Mouse (Mus musculus): ENCODE measurements around the gene Dusp8. TPM values are rescaled to one million over a fixed set of nuclear protein-coding genes. Genes with fewer than 3 reads are reported as not detected.

The Dusp8 gene
- total RNA-seq, 2 experiments from 2014 or later, result 39.7 to 53.5 TPM

GRCm38 (mm10) chr7:142087069-142087652, 8.5 kb downstream of the Dusp8 start:
- intact Hi-C loops (cut with DNase I), result no loop called here
- DNase-seq (ENCODE audit: low spot score), result no peak

GRCm38 (mm10) chr7:142086159-142086905, 9.3 kb downstream of the Dusp8 start:
- no peak for DNase-seq (ENCODE audit: low spot score)
- intact Hi-C loops (cut with DNase I), result no loop called here

GRCm38 (mm10) chr7:142084820-142085219, 10.8 kb downstream of the Dusp8 start:
- intact Hi-C loops (cut with DNase I), result no loop called here
- peak; percentile 62 for DNase-seq (ENCODE audit: low spot score)

GRCm38 (mm10) chr7:142084395-142084794, 11.2 kb downstream of the Dusp8 start:
- no peak for DNase-seq (ENCODE audit: low spot score)
- intact Hi-C loops (cut with DNase I), result no loop called here

GRCm38 (mm10) chr7:142083588-142084317, 11.9 kb downstream of the Dusp8 start:
- intact Hi-C loops (cut with DNase I), result no loop called here
- peak; percentile 66 for DNase-seq (ENCODE audit: low spot score)

- intact Hi-C loops (cut with DNase I), result no loop called here
- DNase-seq (ENCODE audit: low spot score), result no peak
Observed at GRCm38 (mm10) chr7:142082607-142083006, 13.0 kb downstream of the Dusp8 start.

- no peak for DNase-seq (ENCODE audit: low spot score)
- intact Hi-C loops (cut with DNase I), result no loop called here
Observed at GRCm38 (mm10) chr7:142082179-142082578, 13.5 kb downstream of the Dusp8 start.

- DNase-seq (ENCODE audit: low spot score), result no peak
- intact Hi-C loops (cut with DNase I), result no loop called here
Observed at GRCm38 (mm10) chr7:142081736-142082135, 13.9 kb downstream of the Dusp8 start.

- no peak for DNase-seq (ENCODE audit: low spot score)
- intact Hi-C loops (cut with DNase I), result no loop called here
Observed at GRCm38 (mm10) chr7:142080876-142081275, 14.8 kb downstream of the Dusp8 start.

- intact Hi-C loops (cut with DNase I), result no loop called here
- DNase-seq (ENCODE audit: low spot score), result no peak
Observed at GRCm38 (mm10) chr7:142079365-142079764, 16.3 kb downstream of the Dusp8 start.

GRCm38 (mm10) chr7:142077138-142077537, 18.5 kb downstream of the Dusp8 start:
- intact Hi-C loops (cut with DNase I), result no loop called here
- no peak for DNase-seq (ENCODE audit: low spot score)

- intact Hi-C loops (cut with DNase I), result loop anchor here (5.0 kb wide), 1 partner anchor 178 kb away; no protein-coding TSS in a partner anchor
- no peak for DNase-seq (ENCODE audit: low spot score)
Observed at GRCm38 (mm10) chr7:142074146-142074886, 21.3 kb downstream of the Dusp8 start.

- intact Hi-C loops (cut with DNase I), result loop anchor here (1.0 to 5.0 kb wide), 2 partner anchors 25 to 181 kb away; no protein-coding TSS in a partner anchor
- no peak for DNase-seq (ENCODE audit: low spot score)
Observed at GRCm38 (mm10) chr7:142071717-142072116, 23.9 kb downstream of the Dusp8 start.

GRCm38 (mm10) chr7:142071212-142071578, 24.4 kb downstream of the Dusp8 start:
- intact Hi-C loops (cut with DNase I), result loop anchor here (1.0 to 5.0 kb wide), 2 partner anchors 25 to 181 kb away; no protein-coding TSS in a partner anchor
- DNase-seq (ENCODE audit: low spot score), result no peak

- intact Hi-C loops (cut with DNase I), result loop anchor here (1.0 to 5.0 kb wide), 2 partner anchors 26 to 182 kb away; no protein-coding TSS in a partner anchor
- DNase-seq (ENCODE audit: low spot score), result no peak
Observed at GRCm38 (mm10) chr7:142070458-142071211, 25.0 kb downstream of the Dusp8 start.

- intact Hi-C loops (cut with DNase I), result loop anchor here (5.0 kb wide), 1 partner anchor 51 kb away; no protein-coding TSS in a partner anchor
Observed at GRCm38 (mm10) chr7:142068429-142068828, 27.2 kb downstream of the Dusp8 start.

GRCm38 (mm10) chr7:142060931-142061565, 34.6 kb downstream of the Dusp8 start, which contains the start of gene Mob2:
Gene Mob2, minus strand, starts transcription at chr7:142061065.
- intact Hi-C loops (cut with DNase I), result loop anchor here (5.0 kb wide), 1 partner anchor 36 kb away; the partner anchor contains the start of gene Dusp8
- DNase-seq (ENCODE audit: low spot score), result peak; percentile 84

More at GRCm38 (mm10) chr7:142068429-142068828, 27.2 kb downstream of the Dusp8 start:
- no peak for DNase-seq (ENCODE audit: low spot score)

GRCm38 (mm10) chr7:142060185-142060930, 35.3 kb downstream of the Dusp8 start:
- no peak for DNase-seq (ENCODE audit: low spot score)
- intact Hi-C loops (cut with DNase I), result loop anchor here (5.0 kb wide), 1 partner anchor 37 kb away; the partner anchor contains the start of gene Dusp8
